Mouse (Mus musculus): ENCODE data around the gene Hgf. TPM values are rescaled to one million over a fixed set of nuclear protein-coding genes. Genes with fewer than 3 reads are reported as not detected.

Hgf gene
- polyA plus RNA-seq, 1 experiment from 2014 or later = 0.09 TPM

DNA sequence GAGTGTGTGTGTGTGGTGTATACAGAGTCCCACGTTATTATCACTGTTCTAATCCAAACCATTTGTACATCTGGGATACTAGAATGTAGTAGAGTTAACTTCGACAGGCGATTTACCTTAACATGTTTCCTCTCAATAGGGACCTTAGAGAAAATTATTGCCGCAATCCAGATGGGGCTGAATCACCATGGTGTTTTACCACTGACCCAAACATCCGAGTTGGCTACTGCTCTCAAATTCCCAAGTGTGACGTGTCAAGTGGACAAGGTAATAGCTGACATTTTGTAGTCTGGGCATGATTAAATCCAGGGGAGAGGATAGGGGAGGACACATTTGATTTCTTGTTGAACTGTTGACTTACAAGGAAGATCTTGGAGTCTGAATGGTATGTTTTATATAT, 44.7 kb downstream of the Hgf start:
- H3K4me3 ChIP-seq (replicated peaks) = no peak overlapping the region
- no peak overlapping the region for H3K9ac ChIP-seq (replicated peaks)
- no peaks in the 10 kb centered on the region for H3K36me3 ChIP-seq
- H3K9me3 ChIP-seq = no peaks in the 10 kb centered on the region
- H3K27me3 ChIP-seq = no peaks in the 10 kb centered on the region
- ATAC-seq = no peak
- H3K4me1 ChIP-seq (replicated peaks) = no peaks in the 10 kb centered on the region
- no peak overlapping the region for H3K4me2 ChIP-seq (replicated peaks)
- 75% methylated on average over 6 of the region's 6 CpGs for WGBS
- no peak overlapping the region for H3K27ac ChIP-seq

DNA sequence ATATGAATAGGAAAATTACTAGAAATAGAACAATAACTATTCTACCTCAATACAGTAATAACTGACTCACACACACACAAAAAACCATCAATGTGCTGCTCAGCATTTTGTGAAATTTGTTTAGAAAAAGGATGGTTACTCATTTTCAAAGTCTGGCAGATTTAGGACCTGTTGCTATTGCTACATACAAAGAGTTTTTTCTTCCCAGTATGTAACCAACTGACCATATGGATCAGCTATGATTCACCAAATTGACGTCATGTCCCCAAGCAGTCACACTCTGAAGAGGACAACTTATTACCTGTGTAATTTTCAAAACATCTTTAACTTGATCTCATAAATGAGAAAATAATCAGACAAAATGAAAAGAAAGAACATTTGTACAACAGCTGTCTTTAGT, 48.2 kb downstream of the Hgf start:
- Histone ChIP-seq H3K27ac (no peak overlapping the region), H3K4me2 (replicated peaks) (no peak overlapping the region), H3K27me3 (no peaks in the 10 kb centered on the region), H3K9ac (replicated peaks) (no peak overlapping the region), H3K4me1 (replicated peaks) (no peaks in the 10 kb centered on the region), H3K4me3 (replicated peaks) (no peak overlapping the region), H3K36me3 (no peaks in the 10 kb centered on the region), H3K9me3 (no peaks in the 10 kb centered on the region)
- WGBS = 85% methylated on average over 1 of the region's 1 CpGs
- no peak for ATAC-seq

DNA sequence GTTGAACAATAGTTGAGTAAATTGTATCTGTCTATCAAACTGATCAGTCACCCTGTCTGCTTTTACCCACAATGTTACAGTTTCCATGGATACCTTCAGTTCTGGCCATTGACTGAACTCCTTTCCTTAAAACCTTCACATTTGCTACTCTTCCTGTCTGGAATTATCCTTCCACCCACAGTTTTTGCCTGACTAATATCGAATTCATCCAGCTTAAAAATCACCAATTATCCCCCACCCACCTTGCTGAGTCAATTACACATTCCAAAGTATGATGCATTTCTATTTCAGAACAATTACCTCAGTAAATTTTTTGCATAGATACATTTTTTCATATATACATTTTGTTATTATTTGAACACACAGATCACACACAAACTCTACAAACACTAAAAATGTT, 79.7 kb downstream of the Hgf start:
- ATAC-seq = no peak
- H3K27me3 ChIP-seq = no peaks in the 10 kb centered on the region
- no peaks in the 10 kb centered on the region for H3K36me3 ChIP-seq
- WGBS = 68% methylated on average over 1 of the region's 1 CpGs
- no peak overlapping the region for H3K4me2 ChIP-seq (replicated peaks)
- H3K4me3 ChIP-seq (replicated peaks) = no peak overlapping the region
- H3K27ac ChIP-seq = no peak overlapping the region
- H3K9ac ChIP-seq (replicated peaks) = no peak overlapping the region
- H3K9me3 ChIP-seq = no peaks in the 10 kb centered on the region
- H3K4me1 ChIP-seq (replicated peaks) = no peaks in the 10 kb centered on the region

DNA sequence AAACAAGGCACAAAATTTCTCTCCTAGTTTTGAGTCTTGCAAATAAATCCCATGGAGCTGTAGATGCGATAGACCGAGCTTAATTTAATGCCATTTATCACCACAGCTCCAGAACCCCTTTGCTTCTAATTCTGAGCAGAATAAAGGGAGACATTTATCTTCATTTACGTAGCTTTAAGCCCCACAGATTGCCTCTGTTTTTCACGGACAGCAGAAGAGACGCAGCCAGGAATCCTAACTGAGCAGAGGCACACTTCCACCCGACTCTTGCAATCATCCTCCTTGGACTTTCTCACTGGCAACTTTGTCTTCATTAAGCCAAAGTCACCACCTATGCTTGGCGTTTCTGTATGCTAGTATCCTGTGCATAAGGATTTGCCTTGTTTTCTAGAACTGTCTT, 93.1 kb downstream of the Hgf start:
- H3K27ac ChIP-seq = no peak overlapping the region
- ATAC-seq = no peak
- H3K36me3 ChIP-seq = no peaks in the 10 kb centered on the region
- WGBS = 63% methylated on average over 7 of the region's 7 CpGs
- H3K4me2 ChIP-seq (replicated peaks) = no peak overlapping the region
- no peak overlapping the region for H3K9ac ChIP-seq (replicated peaks)
- H3K4me1 ChIP-seq (replicated peaks) = no peaks in the 10 kb centered on the region
- no peak overlapping the region for H3K4me3 ChIP-seq (replicated peaks)
- H3K9me3 ChIP-seq = no peaks in the 10 kb centered on the region
- no peaks in the 10 kb centered on the region for H3K27me3 ChIP-seq

DNA sequence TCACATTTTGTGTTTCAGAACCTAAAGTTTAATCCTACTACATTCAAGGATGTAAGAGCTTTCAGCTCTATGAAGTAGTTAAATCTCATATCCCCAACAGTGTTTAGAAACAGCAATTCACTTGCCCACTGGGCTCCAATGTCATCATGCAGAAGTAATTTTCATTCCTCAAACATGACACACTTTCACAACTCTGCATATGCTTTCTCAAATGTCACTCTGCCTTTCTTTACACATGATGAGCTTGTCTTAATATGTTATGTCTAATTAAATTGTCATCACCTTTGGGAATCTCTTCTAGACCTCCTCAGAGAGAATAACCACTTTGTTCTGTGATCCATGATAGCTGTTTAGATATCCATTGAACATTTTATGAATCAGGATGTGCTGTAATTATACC, 94.4 kb downstream of the Hgf start:
- Histone ChIP-seq H3K9ac (replicated peaks) (no peak overlapping the region), H3K4me1 (replicated peaks) (no peaks in the 10 kb centered on the region), H3K4me2 (replicated peaks) (no peak overlapping the region), H3K27me3 (no peaks in the 10 kb centered on the region), H3K4me3 (replicated peaks) (no peak overlapping the region), H3K36me3 (no peaks in the 10 kb centered on the region), H3K9me3 (no peaks in the 10 kb centered on the region), H3K27ac (no peak overlapping the region)
- no peak for ATAC-seq

DNA sequence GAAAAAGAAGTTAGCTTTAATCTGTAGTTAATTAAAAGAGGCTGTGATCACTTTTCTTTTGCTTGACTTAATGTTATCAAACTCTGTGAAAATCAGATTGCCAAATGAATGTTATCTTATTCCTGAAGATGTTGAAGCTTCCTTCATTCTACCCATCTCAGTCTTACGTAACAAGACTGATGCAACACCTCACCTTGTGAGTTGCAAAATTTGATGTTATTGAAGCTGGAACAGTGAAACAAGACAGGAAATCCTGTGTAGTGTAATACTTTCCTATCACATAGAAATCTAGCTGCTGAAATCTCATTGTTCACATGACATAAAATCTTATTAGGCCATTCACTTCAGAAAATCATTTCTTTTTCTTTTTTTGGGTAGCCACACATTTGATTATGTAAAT, 96.9 kb downstream of the Hgf start:
- ATAC-seq = no peak
- H3K4me2 ChIP-seq (replicated peaks) = no peak overlapping the region
- 96% methylated on average over 1 of the region's 1 CpGs for WGBS

DNA sequence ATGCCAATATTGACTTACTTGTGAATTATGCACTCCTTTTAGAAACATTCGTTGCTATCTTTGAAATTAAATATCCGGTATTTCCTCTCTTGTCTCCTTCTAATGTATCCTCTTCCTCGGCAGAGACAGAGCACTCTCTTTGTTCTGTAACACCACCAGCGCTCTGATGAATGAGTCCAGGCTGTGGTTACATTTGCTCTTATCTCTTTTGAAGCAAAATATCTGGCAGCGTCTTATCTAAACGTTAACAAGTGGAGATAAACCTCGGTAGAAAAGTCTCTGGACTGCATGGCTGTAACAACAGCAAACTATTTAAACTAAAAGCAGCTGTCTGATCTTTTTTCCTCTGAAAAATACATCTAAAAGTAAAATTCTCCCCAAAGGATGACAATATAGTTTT, 100.7 kb downstream of the Hgf start:
- H3K36me3 ChIP-seq = no peaks in the 10 kb centered on the region
- H3K9ac ChIP-seq (replicated peaks) = no peak overlapping the region
- H3K4me3 ChIP-seq (replicated peaks) = no peak overlapping the region
- no peaks in the 10 kb centered on the region for H3K9me3 ChIP-seq
- WGBS = 77% methylated on average over 7 of the region's 7 CpGs
- no peak overlapping the region for H3K27ac ChIP-seq
- no peaks in the 10 kb centered on the region for H3K27me3 ChIP-seq
- no peaks in the 10 kb centered on the region for H3K4me1 ChIP-seq (replicated peaks)
- ATAC-seq = no peak
- no peak overlapping the region for H3K4me2 ChIP-seq (replicated peaks)

More for the DNA sequence above, 96.9 kb downstream of the Hgf start:
- Histone ChIP-seq H3K9me3 (no peaks in the 10 kb centered on the region), H3K36me3 (no peaks in the 10 kb centered on the region), H3K27me3 (no peaks in the 10 kb centered on the region), H3K4me1 (replicated peaks) (no peaks in the 10 kb centered on the region), H3K9ac (replicated peaks) (no peak overlapping the region), H3K4me3 (replicated peaks) (no peak overlapping the region), H3K27ac (no peak overlapping the region)

Other genes starting within 250 kb of the Hgf start
- not detected in 2 replicates for gene Gm28710, start 238.3 kb downstream of the Hgf start, polyA plus RNA-seq (2015; fragmentation: Nextera tagmentation; extraction: Ambion mirVana)

Data from midbrain, embryonic 13.5 days (tissue).